Mouse (Mus musculus): ENCODE measurements around the gene Retsat. TPM values are rescaled to one million over a fixed set of nuclear protein-coding genes. Genes with fewer than 3 reads are reported as not detected.

Gene Retsat
- polyA plus RNA-seq, 1 experiment from 2014 or later: 13.2 TPM

- H3K27ac ChIP-seq: no peak overlapping the region
- peaks cover 88% of the 10 kb centered on the region for H3K36me3 ChIP-seq
- H3K27me3 ChIP-seq: no peaks in the 10 kb centered on the region
- DNase-seq: no peak
- peaks cover 9% of the 10 kb centered on the region for H3K4me1 ChIP-seq (replicated peaks)
- H3K9me3 ChIP-seq (replicated peaks): no peaks in the 10 kb centered on the region
- no peak overlapping the region for H3K9ac ChIP-seq
- H3K4me2 ChIP-seq: no peak overlapping the region
- H3K4me3 ChIP-seq (replicated peaks): no peak overlapping the region
- 70% methylated on average over 4 of the region's 4 CpGs for WGBS (ENCODE audit: insufficient replicate concordance)
- no peak for ATAC-seq (ENCODE audit: low read depth)
These were observed 10.4 kb downstream of the Retsat start for GRCm38 (mm10) chr6:72608662-72609184.

DNA sequence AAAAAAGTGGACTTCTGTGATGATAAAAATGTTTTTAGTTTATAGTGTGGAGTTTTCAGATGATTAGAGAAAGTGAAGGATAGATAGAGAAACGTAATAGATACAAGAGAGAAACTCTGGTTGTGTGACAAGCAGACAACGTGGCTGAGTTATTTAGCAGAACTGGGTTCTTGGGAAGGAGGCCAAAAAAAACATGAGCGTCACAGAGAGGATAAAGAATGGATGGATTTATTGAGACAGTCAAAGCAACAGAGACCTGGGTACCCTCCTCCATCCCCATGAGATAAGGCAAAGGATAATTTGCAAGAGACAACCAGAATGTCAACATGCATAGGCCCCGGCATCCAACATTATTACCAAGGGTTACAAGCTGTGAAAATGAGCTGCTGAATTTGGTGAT, 12.0 kb downstream of the Retsat start:
- ATAC-seq (ENCODE audit: low read depth): no peak
- Histone ChIP-seq H3K4me2 (no peak overlapping the region), H3K27ac (no peak overlapping the region), H3K9me3 (replicated peaks) (no peaks in the 10 kb centered on the region), H3K4me3 (replicated peaks) (no peak overlapping the region), H3K9ac (no peak overlapping the region), H3K27me3 (no peaks in the 10 kb centered on the region), H3K4me1 (replicated peaks) (peaks cover 21% of the 10 kb centered on the region), H3K36me3 (peaks cover 76% of the 10 kb centered on the region)
- DNase-seq: no peak
- WGBS (ENCODE audit: insufficient replicate concordance): 82% methylated on average over 4 of the region's 4 CpGs

DNA sequence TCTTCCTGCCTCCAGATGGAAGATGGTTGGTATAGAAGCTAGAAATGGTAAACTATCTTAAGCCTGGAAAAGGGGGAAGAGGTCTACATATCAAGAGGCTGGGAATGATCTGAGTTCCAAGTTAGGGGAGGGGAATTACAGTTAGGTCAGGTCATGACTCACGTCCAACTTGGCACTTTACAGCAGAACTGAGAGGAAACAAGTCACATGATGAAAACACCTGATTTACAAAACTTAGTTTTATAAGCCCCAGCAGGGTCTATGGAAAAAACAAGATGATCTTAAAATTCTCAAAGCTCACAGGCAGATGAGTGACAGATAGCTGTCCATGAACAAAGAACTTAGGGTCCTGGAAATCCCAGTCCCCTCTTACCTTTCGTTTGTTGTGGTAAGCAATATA, 16.9 kb downstream of the Retsat start:
- Histone ChIP-seq H3K4me3 (replicated peaks) (peak overlapping the region; percentile 89), H3K36me3 (peaks cover 35% of the 10 kb centered on the region), H3K27ac (no peak overlapping the region), H3K4me2 (peak overlapping the region; percentile 96), H3K9ac (peak overlapping the region; percentile 87), H3K4me1 (replicated peaks) (peaks cover 45% of the 10 kb centered on the region), H3K27me3 (no peaks in the 10 kb centered on the region), H3K9me3 (replicated peaks) (no peaks in the 10 kb centered on the region)
- DNase-seq (no peak), ATAC-seq (ENCODE audit: low read depth) (no peak)
- 24% methylated on average over 2 of the region's 2 CpGs for WGBS (ENCODE audit: insufficient replicate concordance)

DNA sequence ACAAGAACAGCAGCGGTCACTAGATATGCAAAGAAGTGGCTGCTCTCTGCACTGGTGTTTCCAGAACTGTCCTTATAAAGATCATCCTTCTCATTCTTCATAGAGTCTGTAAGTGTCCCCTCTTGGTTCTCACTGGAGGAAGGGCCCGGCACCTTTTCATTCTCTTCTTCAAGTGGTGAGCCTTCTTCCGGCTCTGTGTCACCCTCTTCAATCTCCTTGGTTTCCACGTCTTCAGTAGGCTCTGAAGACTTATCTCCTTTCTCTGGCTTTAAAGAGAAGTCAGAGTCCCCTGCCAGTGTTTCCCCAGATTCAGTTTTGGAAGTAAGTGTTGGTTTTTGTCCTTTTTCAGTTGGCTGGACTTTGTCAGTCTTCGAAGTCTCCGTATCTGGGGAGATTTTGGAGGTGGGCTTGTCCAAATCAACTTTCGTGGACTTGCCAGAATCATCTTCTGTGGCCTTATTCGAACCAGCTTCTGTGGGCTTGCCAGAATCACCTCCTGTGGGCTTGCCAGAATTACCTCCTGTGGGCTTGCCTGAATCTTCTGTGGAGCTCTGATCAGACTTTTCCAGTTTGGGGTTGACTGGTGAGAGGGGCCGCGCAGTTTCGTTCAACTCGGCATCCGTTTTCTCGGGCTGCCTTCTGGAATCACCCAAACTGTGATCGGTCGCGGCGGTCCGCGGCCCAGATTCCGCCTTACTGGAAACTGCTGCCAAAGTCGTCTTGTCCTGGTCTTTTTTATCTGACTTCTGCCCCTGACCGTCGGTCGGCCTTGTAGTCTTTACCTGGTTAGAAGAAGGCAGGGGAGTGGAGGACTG, 17.5 kb downstream of the Retsat start:
- Histone ChIP-seq H3K4me1 (replicated peaks) (peaks cover 45% of the 10 kb centered on the region), H3K4me3 (replicated peaks) (peak overlapping the region; percentile 89), H3K27me3 (no peaks in the 10 kb centered on the region), H3K9ac (peak overlapping the region; percentile 87), H3K9me3 (replicated peaks) (no peaks in the 10 kb centered on the region), H3K27ac (peak overlapping the region; percentile 47; the same call in 1 of the 2 replicates), H3K4me2 (peak overlapping the region; percentile 96), H3K36me3 (peaks cover 28% of the 10 kb centered on the region)
- DNase-seq (no peak), ATAC-seq (ENCODE audit: low read depth) (0 out of 2 replicates have a peak, but pooled peaks have one; percentile 3)
- WGBS (ENCODE audit: insufficient replicate concordance): 12% methylated on average over 25 of the region's 25 CpGs

GRCm38 (mm10) chr6:72616643-72617288, 18.5 kb downstream of the Retsat start, which contains the start of gene Tgoln1:
Gene Tgoln1, minus strand, starts transcription at chr6:72617000.
- Histone ChIP-seq H3K27ac (peak within 1 kb of the TSS; percentile 87), H3K4me3 (replicated peaks) (peak within 1 kb of the TSS; percentile 89), H3K27me3 (no peaks in the 10 kb centered on the region), H3K9me3 (replicated peaks) (no peaks in the 10 kb centered on the region), H3K9ac (peak within 1 kb of the TSS; percentile 87), H3K4me1 (replicated peaks) (peaks cover 51% of the 10 kb centered on the region), H3K4me2 (peak within 1 kb of the TSS; percentile 96), H3K36me3 (peaks cover 18% of the 10 kb centered on the region)
- DNase-seq (peak; percentile 92), ATAC-seq (ENCODE audit: low read depth) (peak; percentile 95)
- under 1% methylated on average over 41 of the region's 41 CpGs for WGBS (ENCODE audit: insufficient replicate concordance)

DNA sequence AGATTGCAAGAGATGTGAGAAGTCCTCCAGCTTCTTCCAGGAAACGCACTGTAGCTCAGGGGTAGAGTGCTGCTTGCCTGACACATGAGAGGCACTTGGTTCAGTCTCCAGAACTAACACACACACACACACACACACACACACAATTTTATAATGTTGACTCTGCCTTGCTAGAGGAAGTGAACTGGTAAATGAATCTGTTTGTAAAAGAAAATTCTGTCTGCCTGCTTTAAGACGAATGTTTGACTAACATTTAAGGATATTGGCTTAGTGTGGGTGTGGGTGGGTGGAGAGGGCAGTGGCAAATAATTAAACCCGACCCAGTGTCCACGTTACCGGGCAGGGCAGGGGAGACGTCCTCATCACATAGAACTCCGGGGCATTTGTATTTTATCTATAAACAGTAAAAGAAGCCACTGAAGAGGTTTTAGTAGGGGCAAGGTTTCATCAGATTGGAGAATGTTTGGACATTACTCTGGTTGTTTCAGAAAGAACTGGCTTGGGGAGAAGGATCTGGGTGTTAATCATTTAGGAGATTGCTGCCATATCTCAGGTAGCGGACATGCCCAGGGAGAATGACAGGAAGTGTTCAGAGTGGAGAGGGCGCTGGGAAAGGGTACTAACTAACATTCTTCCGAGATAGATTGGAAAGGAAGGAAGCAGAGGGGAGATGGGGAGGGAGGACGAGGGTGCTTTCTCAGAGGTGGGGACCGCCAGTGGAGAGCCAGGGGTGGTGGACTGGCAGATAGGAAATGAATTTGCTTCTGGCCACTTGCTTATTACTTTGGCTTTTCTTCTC, 21.7 kb downstream of the Retsat start:
- 16% methylated on average over 12 of the region's 12 CpGs for WGBS (ENCODE audit: insufficient replicate concordance)
- Histone ChIP-seq H3K4me1 (replicated peaks) (peaks cover 33% of the 10 kb centered on the region), H3K4me3 (replicated peaks) (0 out of 2 replicates have a peak overlapping the region, but pooled peaks have one; percentile 1), H3K9me3 (replicated peaks) (no peaks in the 10 kb centered on the region), H3K27me3 (no peaks in the 10 kb centered on the region), H3K27ac (peak overlapping the region; percentile 19), H3K36me3 (no peaks in the 10 kb centered on the region), H3K9ac (no peak overlapping the region), H3K4me2 (peak overlapping the region; percentile 20)
- DNase-seq: no peak
- no peak for ATAC-seq (ENCODE audit: low read depth)

GRCm38 (mm10) chr6:72620920-72621319, 22.6 kb downstream of the Retsat start:
- Histone ChIP-seq H3K36me3 (no peaks in the 10 kb centered on the region), H3K4me3 (replicated peaks) (no peak overlapping the region), H3K4me1 (replicated peaks) (peaks cover 24% of the 10 kb centered on the region), H3K9me3 (replicated peaks) (no peaks in the 10 kb centered on the region), H3K4me2 (no peak overlapping the region), H3K9ac (no peak overlapping the region), H3K27ac (no peak overlapping the region), H3K27me3 (no peaks in the 10 kb centered on the region)
- ATAC-seq (ENCODE audit: low read depth) (no peak), DNase-seq (no peak)
- WGBS (ENCODE audit: insufficient replicate concordance): 31% methylated on average over 5 of the region's 5 CpGs

DNA sequence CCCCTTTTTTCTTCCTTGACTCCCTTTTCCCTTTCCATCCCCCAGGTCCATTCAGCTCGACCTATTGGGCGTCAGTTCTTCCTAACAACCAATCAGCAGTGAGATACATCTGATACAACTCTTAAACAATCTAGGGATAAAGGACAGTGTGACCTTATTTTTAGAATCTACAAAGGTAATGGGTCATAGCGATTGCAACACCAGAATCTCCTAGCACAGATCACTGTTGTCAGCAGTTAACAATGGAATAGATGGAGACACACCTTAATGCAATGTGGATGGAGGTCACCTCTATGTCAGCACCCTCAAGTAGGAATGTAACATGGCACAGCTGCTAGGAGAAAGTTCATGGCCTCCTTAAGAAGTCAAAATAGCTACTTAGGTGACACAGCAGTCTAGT, 24.6 kb downstream of the Retsat start:
- Histone ChIP-seq H3K9ac (no peak overlapping the region), H3K36me3 (no peaks in the 10 kb centered on the region), H3K4me3 (replicated peaks) (no peak overlapping the region), H3K27me3 (no peaks in the 10 kb centered on the region), H3K27ac (no peak overlapping the region), H3K9me3 (replicated peaks) (no peaks in the 10 kb centered on the region), H3K4me2 (no peak overlapping the region), H3K4me1 (replicated peaks) (peaks cover 12% of the 10 kb centered on the region)
- no peak for ATAC-seq (ENCODE audit: low read depth)
- no peak for DNase-seq
- WGBS (ENCODE audit: insufficient replicate concordance): 58% methylated on average over 3 of the region's 3 CpGs

DNA sequence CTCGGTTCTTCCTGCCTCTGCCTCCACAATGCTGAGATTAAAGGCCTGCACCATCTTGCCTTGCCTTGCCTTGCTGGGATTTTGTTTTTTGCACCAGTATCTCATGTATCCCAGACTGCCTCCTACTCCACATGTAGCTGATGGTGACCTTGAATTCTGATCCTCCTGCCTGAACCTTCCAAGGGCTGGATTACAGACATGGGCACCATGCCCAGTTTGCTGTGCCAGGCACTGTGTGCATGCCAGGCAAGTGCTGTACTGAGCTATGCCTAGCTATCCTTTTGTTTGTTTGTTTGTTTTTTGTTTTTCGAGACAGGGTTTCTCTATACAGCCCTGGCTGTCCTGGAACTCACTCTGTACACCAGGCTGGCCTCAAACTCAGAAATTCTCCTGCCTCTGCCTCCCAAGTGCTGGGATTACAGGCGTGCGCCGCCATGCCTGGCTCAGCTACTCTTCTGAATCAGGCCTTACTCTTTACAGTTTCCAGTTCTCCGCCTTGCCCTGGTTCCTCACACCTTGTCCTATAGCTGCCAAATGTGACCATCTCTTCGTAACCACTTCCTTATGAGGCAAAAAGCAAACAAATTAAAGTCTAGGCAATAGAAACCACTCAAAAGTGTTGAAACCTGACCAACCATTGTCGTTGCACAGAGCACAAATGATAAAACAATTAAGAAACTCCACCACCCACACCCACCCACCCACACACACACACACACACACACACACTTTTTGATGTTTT, 25.6 kb downstream of the Retsat start:
- H3K27me3 ChIP-seq: no peaks in the 10 kb centered on the region
- WGBS (ENCODE audit: insufficient replicate concordance): 64% methylated on average over 8 of the region's 8 CpGs
- H3K4me1 ChIP-seq (replicated peaks): peaks cover 7% of the 10 kb centered on the region
- no peak overlapping the region for H3K4me3 ChIP-seq (replicated peaks)
- ATAC-seq (ENCODE audit: low read depth) (no peak), DNase-seq (no peak)
- no peak overlapping the region for H3K9ac ChIP-seq
- no peaks in the 10 kb centered on the region for H3K9me3 ChIP-seq (replicated peaks)
- H3K27ac ChIP-seq: no peak overlapping the region
- no peaks in the 10 kb centered on the region for H3K36me3 ChIP-seq
- H3K4me2 ChIP-seq: no peak overlapping the region

DNA sequence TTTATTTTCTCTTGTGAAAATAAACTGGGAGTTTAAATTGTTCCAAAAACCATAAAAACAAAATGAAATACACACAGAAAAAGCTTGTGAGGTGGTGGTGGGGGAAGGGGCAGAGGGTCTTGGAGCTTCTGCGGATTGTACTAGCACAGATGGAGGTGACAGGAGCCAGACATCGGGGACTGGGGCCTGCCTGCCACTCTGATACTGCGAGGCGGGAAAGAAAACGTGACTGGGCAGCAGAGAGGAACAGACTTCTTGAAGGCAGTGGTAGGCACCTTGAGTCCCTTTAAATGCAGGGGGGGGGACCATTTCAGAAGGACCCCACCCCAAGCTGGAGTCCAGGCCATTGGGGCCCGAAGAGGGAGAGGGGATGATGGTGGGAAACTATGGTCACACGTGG, 28.1 kb downstream of the Retsat start:
- no peak overlapping the region for H3K9ac ChIP-seq
- no peaks in the 10 kb centered on the region for H3K27me3 ChIP-seq
- ATAC-seq (ENCODE audit: low read depth) (no peak), DNase-seq (no peak)
- peaks cover 3% of the 10 kb centered on the region for H3K4me1 ChIP-seq (replicated peaks)
- no peak overlapping the region for H3K4me2 ChIP-seq
- H3K27ac ChIP-seq: no peak overlapping the region
- H3K36me3 ChIP-seq: 0 out of 2 replicates have a peak, but pooled peaks cover 2% of the 10 kb centered on the region
- H3K4me3 ChIP-seq (replicated peaks): no peak overlapping the region
- 67% methylated on average over 7 of the region's 7 CpGs for WGBS (ENCODE audit: insufficient replicate concordance)
- H3K9me3 ChIP-seq (replicated peaks): no peaks in the 10 kb centered on the region
